Mouse (Mus musculus) intestine, embryonic 15.5 days (tissue): ENCODE results near the gene Cldn4. TPM values are rescaled to one million over a fixed set of nuclear protein-coding genes. Genes with fewer than 3 reads are reported as not detected.
"Not testable (repeated sequence)": the region's sequence is repeated elsewhere in the genome, so short reads cannot be mapped to it uniquely, and the experiment has no call there.

Source experiments
- ATAC-seq: fragments of 200-750 bp; cut with Nextera tagmentation; 2 replicates; pipeline ENCODE4 v1.8.0; 2017; ENCODE audit warnings: moderate TSS enrichment, moderate library complexity
- H3K27ac ChIP-seq: fragments of 300-500 bp; sonication (generic); 2 replicates; pipeline ENCODE4 v1.5.1; 2015; ENCODE audit warnings: mild to moderate bottlenecking, inconsistent platforms
- H3K27me3 ChIP-seq: fragments of 300-500 bp; sonication (generic); replicated peaks from 2 replicates; pipeline ENCODE4 v1.6.1; 2015; ENCODE audit warnings: inconsistent platforms
- H3K36me3 ChIP-seq: fragments of 300-500 bp; sonication (generic); 2 replicates; pipeline ENCODE4 v1.6.1; 2015; ENCODE audit warnings: inconsistent platforms
- H3K4me1 ChIP-seq: fragments of 300-500 bp; sonication (generic); replicated peaks from 2 replicates; pipeline ENCODE4 v1.6.1; 2015; ENCODE audit warnings: inconsistent platforms
- H3K4me2 ChIP-seq: fragments of 300-500 bp; sonication (generic); replicated peaks from 2 replicates; pipeline ENCODE4 v1.6.1; 2015; ENCODE audit warnings: mild to moderate bottlenecking, inconsistent platforms
- H3K4me3 ChIP-seq: fragments of 300-500 bp; sonication (generic); replicated peaks from 2 replicates; pipeline ENCODE4 v1.5.1; 2015; ENCODE audit warnings: inconsistent platforms
- H3K9ac ChIP-seq: fragments of 300-500 bp; sonication (generic); 2 replicates; pipeline ENCODE4 v1.6.1; 2015; ENCODE audit warnings: inconsistent platforms
- H3K9me3 ChIP-seq: fragments of 300-500 bp; sonication (generic); 2 replicates; pipeline ENCODE4 v1.6.1; 2016; ENCODE audit warnings: inconsistent platforms
- WGBS: fragments of 180-500 bp; shearing (Covaris S2); methylation state at CpG from one replicate; pipeline ENCODE4 v1.1.7; 2015; 5-methylcytosine and 5-hydroxymethylcytosine counted together
- polyA plus RNA-seq: library from polyadenylated mRNA; unstranded; fragments of >200 nt; fragmentation: Nextera tagmentation; extraction: Ambion mirVana; gene quantifications from 2 replicates; pipeline ENCODE4 v1.2.1, GENCODE M21; 2015

The Cldn4 gene
- polyA plus RNA-seq, 1 experiment from 2014 or later = 45.6 TPM

DNA sequence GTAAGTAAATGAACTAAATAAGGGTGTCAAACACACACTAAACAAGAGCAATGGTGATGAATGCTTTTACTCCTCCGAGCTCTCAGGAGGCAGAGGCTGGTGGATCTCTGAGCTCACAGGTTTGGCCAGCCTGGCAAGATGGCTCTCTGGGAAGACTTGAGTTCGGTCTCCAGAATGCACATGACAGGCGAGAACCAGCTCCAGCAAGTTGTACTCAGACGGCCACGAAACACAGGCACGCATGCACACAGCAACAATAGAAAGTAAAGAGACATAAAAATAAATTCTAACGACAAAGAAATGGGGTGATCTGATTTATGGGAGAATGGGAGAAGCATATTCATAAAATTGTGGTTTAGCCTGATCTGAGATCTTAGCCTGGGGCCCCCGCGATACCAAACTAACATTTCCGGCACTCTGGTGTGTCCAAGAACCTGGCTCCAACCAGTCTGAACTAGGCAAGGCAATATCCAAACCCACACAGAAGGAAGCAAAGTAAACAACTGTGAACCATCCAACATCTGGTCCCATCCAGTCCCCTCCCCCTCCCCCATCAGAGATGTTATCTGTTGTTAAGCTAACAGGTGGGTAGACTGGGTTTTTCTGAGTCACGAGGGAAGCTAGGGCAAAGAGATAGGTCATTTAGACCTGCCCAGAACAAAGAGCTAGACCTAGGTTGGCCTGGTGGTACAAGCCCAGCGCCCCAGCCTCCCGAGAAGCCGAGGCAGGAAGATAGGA, 5.1 kb downstream of the Cldn4 start:
- 56% methylated on average over 14 of the region's 14 CpGs for WGBS
- ATAC-seq = peak; percentile 30; the same call in 1 of the 2 replicates
- Histone ChIP-seq H3K27ac (peak overlapping the region; percentile 24; the same call in 1 of the 2 replicates), H3K9ac (no peak overlapping the region), H3K9me3 (no peaks in the 10 kb centered on the region), H3K4me3 (no peak overlapping the region), H3K4me2 (no peak overlapping the region), H3K4me1 (no peaks in the 10 kb centered on the region), H3K36me3 (no peaks in the 10 kb centered on the region; the same call in 1 of the 2 replicates), H3K27me3 (0 out of 2 replicates have a peak, but pooled peaks cover 5% of the 10 kb centered on the region)

DNA sequence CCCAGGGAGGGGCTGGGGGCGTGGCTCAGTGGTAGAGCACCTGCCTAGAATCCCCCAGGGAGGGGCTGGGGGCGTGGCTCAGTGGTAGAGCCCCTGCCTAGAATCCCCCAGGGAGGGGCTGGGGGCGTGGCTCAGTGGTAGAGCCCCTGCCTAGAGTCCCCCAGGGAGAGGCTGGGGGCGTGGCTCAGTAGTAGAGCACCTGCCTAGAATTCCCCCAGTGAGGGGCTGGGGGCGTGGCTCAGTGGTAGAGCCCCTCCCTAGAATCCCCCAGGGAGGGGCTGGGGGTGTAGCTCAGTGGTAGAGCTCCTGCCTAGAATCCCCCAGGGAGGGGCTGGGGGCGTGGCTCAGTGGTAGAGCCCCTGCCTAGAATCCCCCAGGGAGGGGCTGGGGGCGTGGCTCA, 7.2 kb downstream of the Cldn4 start:
- not testable (repeated sequence) for H3K4me1 ChIP-seq, H3K27me3 ChIP-seq, H3K9me3 ChIP-seq, H3K4me2 ChIP-seq, H3K36me3 ChIP-seq, ATAC-seq, H3K4me3 ChIP-seq, H3K27ac ChIP-seq, H3K9ac ChIP-seq
- WGBS = 90% methylated on average over 4 of the region's 7 CpGs

DNA sequence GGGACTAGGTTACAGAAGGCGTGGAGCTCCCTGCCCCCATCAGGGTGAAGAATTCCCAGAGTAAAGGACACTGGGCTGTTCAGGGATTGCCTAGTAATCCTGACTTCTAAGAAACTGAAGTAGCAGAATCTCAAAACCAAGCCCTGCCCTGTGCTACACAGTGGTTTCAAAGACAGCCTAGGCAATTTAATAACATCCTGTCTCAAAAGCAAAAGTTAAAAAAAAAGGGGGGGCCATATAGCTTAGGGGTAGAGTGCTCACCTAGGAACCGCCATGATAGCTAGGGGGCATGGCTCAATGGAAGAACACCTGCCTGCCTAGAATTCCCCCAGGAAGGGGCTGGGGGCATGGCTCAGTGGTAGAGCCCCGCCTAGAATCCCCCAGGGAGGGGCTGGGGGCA, 7.7 kb downstream of the Cldn4 start:
- Histone ChIP-seq H3K4me3 (no peak overlapping the region), H3K27ac (no peak overlapping the region), H3K27me3 (no peaks in the 10 kb centered on the region), H3K9ac (no peak overlapping the region), H3K4me1 (no peaks in the 10 kb centered on the region), H3K9me3 (no peaks in the 10 kb centered on the region), H3K4me2 (no peak overlapping the region), H3K36me3 (peaks cover 4% of the 10 kb centered on the region; the same call in 1 of the 2 replicates)
- no peak for ATAC-seq
- 73% methylated on average over 3 of the region's 3 CpGs for WGBS

DNA sequence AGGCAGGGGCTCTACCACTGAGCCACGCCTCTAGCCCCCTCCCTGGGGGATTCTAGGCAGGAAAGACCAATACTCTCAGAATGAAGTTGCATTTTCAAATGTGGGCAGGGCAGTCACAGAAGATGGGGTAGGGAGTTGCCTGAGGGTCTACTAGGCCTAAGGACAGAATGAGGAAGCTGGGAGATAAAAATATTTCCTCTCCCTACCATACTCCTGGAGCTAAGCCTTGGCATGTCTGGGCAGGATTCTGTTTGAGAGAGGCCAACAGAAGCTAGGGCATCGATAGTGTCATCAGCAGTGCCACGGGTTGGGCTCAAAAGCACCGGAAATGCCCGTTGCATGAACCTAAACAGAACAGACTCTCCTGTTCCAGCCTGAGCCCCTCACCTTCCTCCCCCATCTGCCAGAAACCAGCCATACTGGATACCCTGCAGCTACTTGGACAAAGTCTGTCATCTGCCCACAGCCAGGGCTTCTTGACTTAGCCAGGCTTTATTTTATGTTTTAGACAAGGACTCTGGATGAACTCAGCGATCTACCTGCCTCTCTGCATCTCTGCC, 10.0 kb downstream of the Cldn4 start:
- no peak for ATAC-seq
- 0 out of 2 replicates have a peak, but pooled peaks cover 6% of the 10 kb centered on the region for H3K4me1 ChIP-seq
- no peaks in the 10 kb centered on the region for H3K9me3 ChIP-seq
- H3K4me3 ChIP-seq = no peak overlapping the region
- H3K27me3 ChIP-seq = no peaks in the 10 kb centered on the region
- no peak overlapping the region for H3K27ac ChIP-seq
- peaks cover 4% of the 10 kb centered on the region; the same call in 1 of the 2 replicates for H3K36me3 ChIP-seq
- 86% methylated on average over 6 of the region's 6 CpGs for WGBS
- H3K9ac ChIP-seq = no peak overlapping the region
- H3K4me2 ChIP-seq = no peak overlapping the region

DNA sequence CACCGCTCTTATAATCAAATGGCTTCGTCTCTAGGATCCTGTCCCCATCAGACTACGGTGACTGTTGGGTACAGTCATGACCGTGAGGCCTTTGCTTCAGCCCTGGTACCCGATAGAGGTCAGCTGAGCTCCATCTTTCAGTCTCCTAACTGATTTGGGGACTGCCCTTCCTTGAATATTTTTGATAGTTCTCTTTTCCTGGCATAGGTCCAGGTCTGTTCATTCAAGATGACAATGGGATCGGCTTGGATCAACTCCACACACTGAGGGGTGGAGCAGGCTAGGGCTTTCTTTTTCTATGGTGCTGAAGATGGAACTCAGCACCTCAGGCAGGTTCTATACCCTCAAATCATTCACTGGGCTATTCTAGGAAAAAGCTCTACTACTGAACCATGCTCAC, 10.7 kb downstream of the Cldn4 start:
- H3K27me3 ChIP-seq = no peaks in the 10 kb centered on the region
- WGBS = 90% methylated on average over 6 of the region's 6 CpGs
- no peak overlapping the region for H3K27ac ChIP-seq

DNA sequence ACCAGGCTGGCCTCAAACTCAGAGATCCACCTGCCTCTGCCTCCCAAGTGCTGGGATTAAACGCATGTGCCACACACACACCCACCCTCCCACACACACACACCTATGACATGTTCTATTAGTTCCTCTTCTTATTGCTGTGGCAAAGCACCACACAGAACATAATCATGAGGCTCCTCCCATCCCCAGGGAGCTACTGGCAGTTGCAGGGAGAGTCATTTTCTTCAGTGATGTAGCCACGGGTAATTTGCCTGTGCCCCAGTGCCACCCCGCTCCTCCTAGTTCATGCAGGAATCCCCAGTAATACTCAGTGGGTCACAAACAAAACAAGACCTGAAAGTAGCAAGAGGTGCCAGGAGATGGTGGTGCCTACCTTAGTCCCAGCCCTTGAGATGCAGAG, 12.1 kb downstream of the Cldn4 start:
- WGBS = 95% methylated on average over 3 of the region's 3 CpGs
- Histone ChIP-seq H3K9me3 (no peaks in the 10 kb centered on the region), H3K4me1 (0 out of 2 replicates have a peak, but pooled peaks cover 6% of the 10 kb centered on the region), H3K27ac (no peak overlapping the region), H3K36me3 (0 out of 2 replicates have a peak, but pooled peaks cover 4% of the 10 kb centered on the region), H3K9ac (no peak overlapping the region), H3K4me2 (no peak overlapping the region), H3K4me3 (no peak overlapping the region), H3K27me3 (no peaks in the 10 kb centered on the region)
- ATAC-seq = no peak

More for the DNA sequence above, 10.7 kb downstream of the Cldn4 start:
- no peak overlapping the region for H3K9ac ChIP-seq
- H3K36me3 ChIP-seq = peaks cover 4% of the 10 kb centered on the region; the same call in 1 of the 2 replicates
- ATAC-seq = no peak
- no peak overlapping the region for H3K4me2 ChIP-seq
- H3K4me1 ChIP-seq = 0 out of 2 replicates have a peak, but pooled peaks cover 6% of the 10 kb centered on the region
- H3K4me3 ChIP-seq = no peak overlapping the region
- H3K9me3 ChIP-seq = no peaks in the 10 kb centered on the region

DNA sequence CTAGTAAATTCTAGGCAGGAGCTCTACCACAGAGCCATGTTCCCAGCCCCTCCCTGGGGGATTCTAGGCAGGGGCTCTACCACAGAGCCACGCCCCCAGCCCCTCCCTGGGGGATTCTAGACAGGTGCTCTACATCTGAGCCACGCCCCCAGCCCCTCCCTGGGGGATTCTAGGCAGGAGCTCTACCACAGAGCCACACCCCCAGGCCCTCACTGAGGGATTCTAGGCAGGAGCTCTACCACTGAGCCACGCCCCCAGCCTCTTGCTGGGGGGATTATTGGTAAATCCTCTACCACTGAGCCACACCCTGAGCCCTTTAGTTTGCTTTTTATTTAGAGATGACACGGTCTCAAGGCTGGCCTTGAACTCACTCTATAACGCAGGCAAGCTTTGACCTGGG, 13.0 kb downstream of the Cldn4 start:
- 88% methylated on average over 5 of the region's 5 CpGs for WGBS

DNA sequence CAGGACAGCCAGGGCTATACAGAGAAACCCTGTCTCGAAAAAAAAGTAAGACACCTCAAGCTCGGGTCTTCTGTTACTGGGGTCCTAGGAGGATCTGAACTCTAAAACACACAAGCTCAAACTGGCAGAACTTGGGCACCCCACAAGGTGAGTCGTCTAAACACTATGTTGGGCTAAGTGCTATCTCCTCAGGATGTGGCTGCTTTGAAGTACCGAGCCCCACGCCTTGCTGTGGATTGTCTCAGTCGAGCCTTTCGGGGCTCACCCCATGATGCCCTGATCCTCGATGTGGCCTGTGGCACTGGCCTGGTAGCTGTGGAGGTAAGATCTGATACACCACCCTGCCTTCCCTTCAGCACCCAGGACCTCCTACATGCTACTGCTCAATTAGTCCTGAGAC, 13.5 kb downstream of the Cldn4 start:
- 90% methylated on average over 8 of the region's 8 CpGs for WGBS
- no peak for ATAC-seq
- 0 out of 2 replicates have a peak, but pooled peaks cover 4% of the 10 kb centered on the region for H3K36me3 ChIP-seq
- peak overlapping the region; percentile 94 for H3K4me2 ChIP-seq
- H3K27me3 ChIP-seq = no peaks in the 10 kb centered on the region
- no peaks in the 10 kb centered on the region for H3K9me3 ChIP-seq
- H3K4me3 ChIP-seq = no peak overlapping the region
- 0 out of 2 replicates have a peak, but pooled peaks cover 6% of the 10 kb centered on the region for H3K4me1 ChIP-seq
- no peak overlapping the region for H3K9ac ChIP-seq
- H3K27ac ChIP-seq = no peak overlapping the region

More for the DNA sequence above, 13.0 kb downstream of the Cldn4 start:
- not testable (repeated sequence) for H3K27ac ChIP-seq, H3K9me3 ChIP-seq, H3K36me3 ChIP-seq, H3K4me1 ChIP-seq, H3K27me3 ChIP-seq, H3K9ac ChIP-seq, ATAC-seq, H3K4me3 ChIP-seq
- H3K4me2 ChIP-seq = 0 out of 2 replicates have a peak overlapping the region, but pooled peaks have one; percentile 94

DNA sequence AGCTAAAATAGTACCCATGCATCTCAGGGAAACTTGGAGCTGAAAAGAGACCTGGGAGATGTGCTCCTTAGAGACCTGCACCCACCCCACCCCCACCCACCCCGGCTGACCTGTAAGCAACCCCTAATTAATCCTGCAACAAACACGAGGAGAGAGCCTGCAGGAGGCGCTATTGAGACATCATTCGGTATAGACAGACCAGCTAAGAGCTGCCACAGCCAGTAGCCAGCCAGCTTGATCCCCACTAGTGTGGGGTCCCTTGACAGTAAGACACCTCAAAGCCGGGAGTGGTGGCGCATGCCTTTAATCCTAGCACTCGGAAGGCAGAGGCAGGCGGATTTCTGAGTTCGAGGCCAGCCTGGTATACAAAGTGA, 13.8 kb downstream of the Cldn4 start:
- Histone ChIP-seq H3K27me3 (no peaks in the 10 kb centered on the region), H3K27ac (peak overlapping the region; percentile 81), H3K9me3 (no peaks in the 10 kb centered on the region), H3K9ac (peak overlapping the region; percentile 69), H3K4me2 (peak overlapping the region; percentile 94), H3K4me1 (0 out of 2 replicates have a peak, but pooled peaks cover 6% of the 10 kb centered on the region), H3K4me3 (peak overlapping the region; percentile 66), H3K36me3 (0 out of 2 replicates have a peak, but pooled peaks cover 4% of the 10 kb centered on the region)
- 42% methylated on average over 9 of the region's 9 CpGs for WGBS
- ATAC-seq = peak; percentile 71

DNA sequence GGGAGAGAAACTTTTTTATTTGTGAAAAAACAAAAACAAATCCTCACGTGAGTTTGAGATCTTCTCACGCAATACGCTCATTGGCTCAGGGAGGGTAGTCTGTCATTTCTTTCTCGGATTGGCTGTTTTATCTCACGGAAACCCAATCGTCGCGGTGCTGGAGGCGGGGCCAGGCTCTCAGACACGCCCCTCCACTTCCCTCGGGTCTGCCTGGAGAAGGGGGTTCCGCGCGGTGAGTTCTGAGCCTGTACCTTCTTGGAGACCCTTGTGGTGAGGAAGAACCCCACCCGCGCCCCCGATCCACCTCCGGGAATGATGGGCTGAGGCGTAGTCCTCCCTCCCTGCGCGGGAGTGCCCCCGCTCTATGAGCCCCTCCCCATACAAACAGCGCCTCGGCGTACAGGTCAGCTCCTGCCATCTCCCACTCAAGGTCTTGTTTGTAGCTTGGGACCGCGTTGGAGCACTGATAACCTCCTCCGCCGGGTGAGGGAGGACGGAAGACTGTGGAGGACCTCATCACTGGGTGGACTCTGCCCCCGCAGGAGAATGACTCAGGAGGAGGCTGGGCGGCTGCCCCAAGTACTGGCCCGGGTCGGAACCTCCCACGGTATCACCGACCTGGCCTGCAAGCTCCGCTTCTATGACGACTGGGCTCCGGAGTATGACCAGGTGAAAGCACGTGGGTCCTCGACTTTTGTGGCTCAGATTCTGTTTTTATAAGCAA, 14.4 kb downstream of the Cldn4 start, which contains the start of gene Mettl27:
Mettl27 (plus strand) TSS at position 190 of the 724 bp plus-strand sequence.
- peak; percentile 97 for ATAC-seq
- Histone ChIP-seq H3K36me3 (0 out of 2 replicates have a peak, but pooled peaks cover 4% of the 10 kb centered on the region), H3K27me3 (no peaks in the 10 kb centered on the region), H3K4me1 (0 out of 2 replicates have a peak, but pooled peaks cover 6% of the 10 kb centered on the region), H3K9me3 (no peaks in the 10 kb centered on the region), H3K27ac (peak within 1 kb of the TSS; percentile 81), H3K9ac (peak within 1 kb of the TSS; percentile 69), H3K4me2 (peak within 1 kb of the TSS; percentile 94), H3K4me3 (peak within 1 kb of the TSS; percentile 66)
- under 1% methylated on average over 41 of the region's 41 CpGs for WGBS

DNA sequence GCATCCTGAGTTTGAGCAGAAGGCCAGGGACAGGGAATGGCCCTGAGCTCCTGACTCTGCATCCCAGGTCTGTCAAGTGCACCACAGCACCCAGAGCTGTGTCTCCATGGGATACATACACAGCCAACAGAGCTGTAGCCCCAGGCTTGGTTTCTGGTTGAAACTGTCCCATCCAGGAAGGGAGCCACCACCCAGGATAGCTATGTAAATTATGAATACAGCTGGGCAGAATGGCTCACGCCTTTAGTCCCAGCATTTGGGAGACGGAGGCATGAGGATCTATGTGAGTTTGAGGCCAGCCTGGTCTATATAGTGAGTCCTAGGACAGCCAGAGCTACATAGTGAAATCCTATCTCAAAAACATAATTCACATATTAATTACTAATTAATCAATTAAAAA, 16.7 kb downstream of the Cldn4 start:
- WGBS = 90% methylated on average over 2 of the region's 2 CpGs
- Histone ChIP-seq H3K27ac (no peak overlapping the region), H3K36me3 (no peaks in the 10 kb centered on the region), H3K9me3 (no peaks in the 10 kb centered on the region), H3K27me3 (no peaks in the 10 kb centered on the region), H3K4me2 (no peak overlapping the region), H3K9ac (no peak overlapping the region), H3K4me3 (no peak overlapping the region), H3K4me1 (0 out of 2 replicates have a peak, but pooled peaks cover 6% of the 10 kb centered on the region)
- ATAC-seq = no peak

DNA sequence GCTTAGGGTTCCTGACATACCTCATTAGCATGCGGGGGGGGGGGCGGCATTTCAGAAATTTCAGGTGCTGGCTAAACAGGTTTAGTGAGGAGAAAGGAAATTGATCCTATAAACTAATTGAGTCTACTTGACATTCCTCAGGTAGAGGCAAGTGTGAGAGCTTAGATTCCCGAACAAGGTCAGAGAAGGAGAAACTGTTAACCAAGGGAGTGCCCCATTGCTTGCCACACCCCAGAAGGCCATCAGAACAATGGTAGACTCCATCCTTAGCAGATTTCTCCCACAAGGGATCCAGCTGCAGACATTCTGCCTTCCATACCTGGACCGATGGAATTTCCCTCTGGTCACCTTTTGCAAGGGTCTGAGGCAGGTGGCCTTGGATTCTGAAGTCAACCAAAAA, 20.0 kb downstream of the Cldn4 start:
- ATAC-seq = no peak
- Histone ChIP-seq H3K4me3 (no peak overlapping the region), H3K27me3 (no peaks in the 10 kb centered on the region), H3K9ac (no peak overlapping the region), H3K36me3 (no peaks in the 10 kb centered on the region), H3K4me2 (no peak overlapping the region), H3K27ac (no peak overlapping the region), H3K9me3 (no peaks in the 10 kb centered on the region), H3K4me1 (no peaks in the 10 kb centered on the region)
- WGBS = 57% methylated on average over 4 of the region's 4 CpGs
